Mouse (Mus musculus) MEL (cell line): ENCODE measurements at regions not wholly inside any gene's neighbourhood (a gene's known extent, or its start where the extent isn't known, plus 50 kb on each side); places are given as distances from the start of the nearest gene placed in this dataset.

ENCODE experiments used
- DNase-seq: peaks from one replicate; pipeline ENCODE4 v3.0.0; 2011; ENCODE audit warnings: low read depth, low spot score
- H3K27ac ChIP-seq: 2 replicates; pipeline ENCODE4 v1.5.1; 2012; ENCODE audit warnings: low read depth, mild to moderate bottlenecking, control low read depth, low read length, moderate library complexity; ENCODE audit not compliant: control insufficient read depth
- H3K27me3 ChIP-seq, 2 experiments: fragments of 150-350 bp in 1 of 2; sonication (generic) in 1 of 2; 2 replicates each; pipeline ENCODE4 v1.6.1; 2012; ENCODE audit warnings: low read length in 2 of 2, mild to moderate bottlenecking in 2 of 2, improper control_type of control experiment in 1 of 2, moderate library complexity in 1 of 2; ENCODE audit not compliant: insufficient read depth in 2 of 2, control insufficient read depth in 1 of 2
- H3K36me3 ChIP-seq, 2 experiments: 2 replicates each; pipeline ENCODE4 v1.6.1; 2012 to 2014; ENCODE audit warnings: low read length in 2 of 2, improper control_type of control experiment in 1 of 2, inconsistent platforms in 1 of 2, mild to moderate bottlenecking in 1 of 2; ENCODE audit not compliant: insufficient read depth in 2 of 2, control insufficient read depth in 1 of 2
- H3K4me1 ChIP-seq, 2 experiments: fragments of 150-350 bp in 1 of 2; sonication (generic) in 1 of 2; 2 replicates each; pipeline ENCODE4 v1.6.1; 2012; ENCODE audit warnings: low read length in 2 of 2, improper control_type of control experiment in 1 of 2, mild to moderate bottlenecking in 1 of 2; ENCODE audit not compliant: insufficient read depth in 2 of 2, control insufficient read depth in 1 of 2
- H3K4me3 ChIP-seq, 2 experiments: fragments of 150-350 bp in 1 of 2; sonication (generic) in 1 of 2; 2 replicates each; pipeline ENCODE4 v1.5.1; 2012; ENCODE audit warnings: low read depth in 2 of 2, low read length in 2 of 2, mild to moderate bottlenecking in 2 of 2, moderate library complexity in 2 of 2, control low read depth in 1 of 2, improper control_type of control experiment in 1 of 2; ENCODE audit not compliant: control insufficient read depth in 1 of 2, insufficient read depth in 1 of 2
- H3K79me2 ChIP-seq: 2 replicates; pipeline ENCODE4 v1.6.1; 2012; ENCODE audit warnings: mild to moderate bottlenecking, low read length, moderate library complexity; ENCODE audit not compliant: control insufficient read depth, poor library complexity, insufficient read depth
- H3K9ac ChIP-seq: 2 replicates; pipeline ENCODE4 v1.6.1; 2012; ENCODE audit warnings: low read depth, mild to moderate bottlenecking, control low read depth, low read length, moderate library complexity; ENCODE audit not compliant: control insufficient read depth, poor library complexity, severe bottlenecking
- H3K9me3 ChIP-seq: fragments of 150-350 bp; sonication (generic); replicated peaks from 2 replicates; pipeline ENCODE4 v1.6.1; 2012; ENCODE audit warnings: mild to moderate bottlenecking, low read length, improper control_type of control experiment, moderate library complexity; ENCODE audit not compliant: insufficient read depth
- CHD1 ChIP-seq: IDR thresholded peaks from 2 replicates; pipeline ENCODE4 v1.6.1; 2012; ENCODE audit warnings: low read depth, mild to moderate bottlenecking, inconsistent platforms, low read length, improper control_type of control experiment
- CTCF ChIP-seq, 3 experiments: IDR thresholded peaks in 2 of 3; conservative IDR thresholded peaks in 1 of 3; 2 replicates each; pipeline ENCODE4 v1.5.1; 2011 to 2012; ENCODE audit warnings: low read length in 3 of 3, low read depth in 2 of 3, mild to moderate bottlenecking in 2 of 3, improper control_type of control experiment in 1 of 3, inconsistent platforms in 1 of 3, mixed read lengths in 1 of 3, moderate library complexity in 1 of 3; ENCODE audit not compliant: control insufficient read depth in 1 of 3, insufficient read depth in 1 of 3, poor library complexity in 1 of 3, severe bottlenecking in 1 of 3
- E2F4 ChIP-seq: IDR thresholded peaks from 2 replicates; pipeline ENCODE4 v1.6.1; 2011; ENCODE audit warnings: low read depth, low read length, improper control_type of control experiment, borderline replicate concordance
- ETS1 ChIP-seq: IDR thresholded peaks from 2 replicates; pipeline ENCODE4 v1.6.1; 2012; ENCODE audit warnings: low read depth, mild to moderate bottlenecking, inconsistent platforms, low read length, improper control_type of control experiment, moderate library complexity
- GABPA ChIP-seq: IDR thresholded peaks from 2 replicates; pipeline ENCODE4 v1.6.1; 2012; ENCODE audit warnings: low read depth, mild to moderate bottlenecking, inconsistent platforms, low read length, improper control_type of control experiment, moderate library complexity
- HCFC1 ChIP-seq: IDR thresholded peaks from 2 replicates; pipeline ENCODE4 v1.6.1; 2012; ENCODE audit warnings: low read depth, mild to moderate bottlenecking, inconsistent platforms, low read length, improper control_type of control experiment, moderate library complexity
- KAT2A ChIP-seq: conservative IDR thresholded peaks from 2 replicates; pipeline ENCODE4 v1.6.1; 2012; ENCODE audit warnings: low read depth, low read length, improper control_type of control experiment, inconsistent platforms
- MAFK ChIP-seq: IDR thresholded peaks from 2 replicates; pipeline ENCODE4 v1.6.1; 2011; ENCODE audit warnings: low read depth, mild to moderate bottlenecking, low read length, improper control_type of control experiment, borderline replicate concordance
- MXI1 ChIP-seq: IDR thresholded peaks from 2 replicates; pipeline ENCODE4 v1.6.1; 2011; ENCODE audit warnings: mild to moderate bottlenecking, low read depth, low read length, improper control_type of control experiment
- MYB ChIP-seq: IDR thresholded peaks from 2 replicates; pipeline ENCODE4 v1.6.1; 2011; ENCODE audit warnings: mild to moderate bottlenecking, low read depth, low read length, improper control_type of control experiment
- MYC ChIP-seq: IDR thresholded peaks from 2 replicates; pipeline ENCODE4 v1.6.1; 2011; ENCODE audit warnings: low read depth, mild to moderate bottlenecking, low read length, improper control_type of control experiment, moderate library complexity
- SMC3 ChIP-seq: IDR thresholded peaks from 2 replicates; pipeline ENCODE4 v1.6.1; 2011; ENCODE audit warnings: low read depth, low read length, improper control_type of control experiment
- TAL1 ChIP-seq: IDR thresholded peaks from 2 replicates; pipeline ENCODE4 v1.6.1; 2012; ENCODE audit warnings: mild to moderate bottlenecking, inconsistent platforms, low read length, moderate library complexity, mixed read lengths
- TBP ChIP-seq: IDR thresholded peaks from 2 replicates; pipeline ENCODE4 v1.8.0; 2011; ENCODE audit warnings: low read depth, low read length, improper control_type of control experiment
- TCF12 ChIP-seq: IDR thresholded peaks from 2 replicates; pipeline ENCODE4 v1.6.1; 2014; ENCODE audit warnings: low read depth, mild to moderate bottlenecking, inconsistent platforms, low read length, improper control_type of control experiment, moderate library complexity
- UBTF ChIP-seq: IDR thresholded peaks from 2 replicates; pipeline ENCODE4 v1.6.1; 2012; ENCODE audit warnings: low read depth, mild to moderate bottlenecking, inconsistent platforms, low read length, improper control_type of control experiment, moderate library complexity, borderline replicate concordance; ENCODE audit not compliant: insufficient read depth
- USF1 ChIP-seq: IDR thresholded peaks from 2 replicates; pipeline ENCODE4 v1.6.1; 2014; ENCODE audit warnings: low read depth, mild to moderate bottlenecking, inconsistent platforms, low read length, improper control_type of control experiment, moderate library complexity
- ZMIZ1 ChIP-seq: IDR thresholded peaks from 2 replicates; pipeline ENCODE4 v1.6.1; 2012; ENCODE audit warnings: low read depth, mild to moderate bottlenecking, inconsistent platforms, low read length, improper control_type of control experiment, moderate library complexity

DNA sequence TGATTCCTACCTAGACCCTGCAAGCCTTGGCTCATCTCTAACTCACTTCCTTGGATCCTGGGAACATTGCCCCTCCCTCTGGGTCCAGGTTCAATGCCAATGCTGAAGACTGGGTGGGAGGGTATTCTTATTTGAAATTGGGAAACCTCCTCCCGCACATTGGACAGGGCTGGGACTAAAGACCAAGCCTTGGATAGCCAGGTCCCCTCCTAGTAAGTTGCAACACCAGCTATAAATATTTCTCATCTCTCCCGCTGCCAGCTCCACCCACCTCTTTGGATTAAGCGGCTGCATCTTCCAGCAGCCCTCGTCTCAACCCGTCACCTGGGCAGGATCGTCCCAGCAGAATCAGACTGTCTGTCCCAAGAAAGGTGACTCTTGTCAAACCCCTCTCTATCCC, 170.1 kb downstream of the Bmp7 start:
- no peaks in the 10 kb centered on the region for H3K4me1 ChIP-seq
- H3K4me3 ChIP-seq: no peak overlapping the region
- H3K79me2 ChIP-seq: no peaks in the 10 kb centered on the region
- H3K27me3 ChIP-seq: no peaks in the 10 kb centered on the region
- H3K36me3 ChIP-seq: no peaks in the 10 kb centered on the region
- H3K27ac ChIP-seq: no peak overlapping the region
- no peaks in the 10 kb centered on the region for H3K9me3 ChIP-seq
- DNase-seq: no peak
- TF ChIP-seq HCFC1 (no peak), MYB (no peak), KAT2A (no peak), TAL1 (no peak), TCF12 (no peak), GABPA (no peak), USF1 (no peak), MAFK (no peak), MYC (no peak), E2F4 (no peak), TBP (no peak), CHD1 (no peak), MXI1 (no peak), UBTF (no peak), ETS1 (no peak), ZMIZ1 (no peak)
- no peak overlapping the region for H3K9ac ChIP-seq

GRCm38 (mm10) chr2:172770606-172771005, 169.5 kb downstream of the Bmp7 start:
- no peak for DNase-seq
- no peak overlapping the region for H3K9ac ChIP-seq
- no peak overlapping the region for H3K27ac ChIP-seq
- TF ChIP-seq CTCF (IDR thresholded peaks at IDR 0.05 in 2 of 3, conservative IDR thresholded peaks at IDR 0.05 in 1 of 3; ENCODE audit: control insufficient read depth in 1 of 3, insufficient read depth in 1 of 3, low read depth in 2 of 3, low read length in 3 of 3, poor library complexity in 1 of 3, severe bottlenecking in 1 of 3) (no peak), MXI1 (no peak)
- TF ChIP-seq, all 39 proteins: peak for 0
- Histone ChIP-seq H3K4me1 (no peaks in the 10 kb centered on the region), H3K79me2 (no peaks in the 10 kb centered on the region), H3K36me3 (no peaks in the 10 kb centered on the region), H3K27me3 (no peaks in the 10 kb centered on the region), H3K4me3 (no peak overlapping the region), H3K9me3 (no peaks in the 10 kb centered on the region)

- no peaks in the 10 kb centered on the region for H3K9me3 ChIP-seq
- no peak overlapping the region for H3K9ac ChIP-seq
- H3K4me1 ChIP-seq: no peaks in the 10 kb centered on the region
- DNase-seq: peak; percentile 11
- no peak overlapping the region for H3K4me3 ChIP-seq
- no peaks in the 10 kb centered on the region for H3K79me2 ChIP-seq
- no peaks in the 10 kb centered on the region for H3K27me3 ChIP-seq
- peak; percentile 30 to 42 (median 36) for TF ChIP-seq CTCF (IDR thresholded peaks at IDR 0.05 in 2 of 3, conservative IDR thresholded peaks at IDR 0.05 in 1 of 3; ENCODE audit: control insufficient read depth in 1 of 3, insufficient read depth in 1 of 3, low read depth in 2 of 3, low read length in 3 of 3, poor library complexity in 1 of 3, severe bottlenecking in 1 of 3)
- TF ChIP-seq MXI1: no peak
- TF ChIP-seq SMC3: peak; percentile 39
- no peaks in the 10 kb centered on the region for H3K36me3 ChIP-seq
- no peak overlapping the region for H3K27ac ChIP-seq
Measured at GRCm38 (mm10) chr2:172773176-172773575, 166.9 kb downstream of the Bmp7 start.
